Mouse (Mus musculus) hindbrain, postnatal 0 days (tissue): ENCODE data around the gene 5730480H06Rik. TPM values are rescaled to one million over a fixed set of nuclear protein-coding genes. Genes with fewer than 3 reads are reported as not detected.

Source experiments
- ATAC-seq: fragments of 200-750 bp; cut with Nextera tagmentation; 2 replicates; pipeline ENCODE4 v1.8.0; 2017; ENCODE audit warnings: mild to moderate bottlenecking, moderate TSS enrichment, moderate library complexity
- DNase-seq: peaks from one replicate; pipeline ENCODE4 v3.0.0-alpha.2; 2015; ENCODE audit warnings: low spot score
- H3K27ac ChIP-seq: fragments of 300-500 bp; sonication (generic); 2 replicates; pipeline ENCODE4 v1.5.1; 2014; ENCODE audit warnings: mild to moderate bottlenecking
- H3K27me3 ChIP-seq: fragments of 300-500 bp; sonication (generic); 2 replicates; pipeline ENCODE4 v1.6.1; 2014; ENCODE audit warnings: low read length, mixed read lengths; ENCODE audit not compliant: insufficient read depth
- H3K36me3 ChIP-seq: fragments of 300-500 bp; sonication (generic); 2 replicates; pipeline ENCODE4 v1.6.1; 2014; ENCODE audit warnings: low read length, mixed read lengths; ENCODE audit not compliant: insufficient read depth
- H3K4me1 ChIP-seq: fragments of 300-500 bp; sonication (generic); 2 replicates; pipeline ENCODE4 v1.6.1; 2014; ENCODE audit warnings: antibody characterized with exemption, low read length, mixed read lengths; ENCODE audit not compliant: insufficient read depth
- H3K4me2 ChIP-seq: fragments of 300-500 bp; sonication (generic); 2 replicates; pipeline ENCODE4 v1.6.1; 2014; ENCODE audit warnings: low read depth, mild to moderate bottlenecking, low read length, moderate library complexity, mixed read lengths
- H3K4me3 ChIP-seq: fragments of 300-500 bp; sonication (generic); 2 replicates; pipeline ENCODE4 v1.5.1; 2014; ENCODE audit warnings: low read length
- H3K9ac ChIP-seq: fragments of 300-500 bp; sonication (generic); replicated peaks from 2 replicates; pipeline ENCODE4 v1.6.1; 2014; ENCODE audit warnings: mild to moderate bottlenecking, low read length, moderate library complexity, mixed read lengths
- H3K9me3 ChIP-seq: fragments of 300-500 bp; sonication (generic); 2 replicates; pipeline ENCODE4 v1.6.1; 2016; ENCODE audit warnings: low read length, mixed read lengths
- CTCF ChIP-seq: IDR thresholded peaks from 2 replicates; pipeline ENCODE4 v1.5.1; 2016; ENCODE audit warnings: antibody characterized with exemption, control low read depth, low read depth
- WGBS: fragments of 180-500 bp; shearing (Covaris S2); extraction: QIAGEN DNeasy Blood & Tissue Kit; methylation state at CpG from one replicate; pipeline ENCODE4 v1.1.7; 2014; 5-methylcytosine and 5-hydroxymethylcytosine counted together
- polyA plus RNA-seq: library from polyadenylated mRNA; unstranded; fragments of >200 nt; fragmentation: Nextera tagmentation; extraction: Ambion mirVana; gene quantifications from 2 replicates; pipeline ENCODE4 v1.2.1, GENCODE M21; 2015
- total RNA-seq: library from RNA; depleted of rRNA; stranded (reverse); fragments of >200 nt; gene quantifications from 2 replicates; pipeline ENCODE4 v1.2.3, GENCODE M21; 2014

Gene 5730480H06Rik
- total and polyA plus RNA-seq, 2 experiments from 2014 or later, result 8.4 to 15.0 TPM

DNA sequence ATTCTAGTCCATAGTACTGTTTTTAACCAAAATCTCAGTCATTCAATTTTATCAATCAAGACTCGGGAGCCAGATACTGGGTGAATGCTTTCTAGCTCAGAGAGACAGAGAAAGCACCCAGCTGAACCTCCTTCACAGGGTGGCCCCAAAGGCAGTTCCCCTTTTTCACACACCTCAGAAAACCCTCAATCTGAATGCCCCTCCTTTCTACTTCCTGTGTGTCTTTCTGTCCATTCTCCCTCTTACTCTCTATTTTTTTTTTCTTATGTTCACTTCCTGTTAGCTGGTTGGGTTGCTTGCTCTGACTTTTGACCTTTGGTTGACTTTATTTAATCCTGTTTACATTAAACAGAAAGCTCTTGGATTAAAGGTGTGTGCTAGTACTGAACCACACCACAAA, 21.6 kb downstream of the 5730480H06Rik start:
- Histone ChIP-seq H3K9me3 (no peaks in the 10 kb centered on the region), H3K36me3 (no peaks in the 10 kb centered on the region), H3K4me3 (no peak overlapping the region), H3K27me3 (no peaks in the 10 kb centered on the region), H3K4me1 (no peaks in the 10 kb centered on the region), H3K4me2 (no peak overlapping the region), H3K9ac (no peak overlapping the region), H3K27ac (no peak overlapping the region)
- 72% methylated on average over 1 of the region's 1 CpGs for WGBS
- DNase-seq (no peak), ATAC-seq (no peak)
- no peak for TF ChIP-seq CTCF

DNA sequence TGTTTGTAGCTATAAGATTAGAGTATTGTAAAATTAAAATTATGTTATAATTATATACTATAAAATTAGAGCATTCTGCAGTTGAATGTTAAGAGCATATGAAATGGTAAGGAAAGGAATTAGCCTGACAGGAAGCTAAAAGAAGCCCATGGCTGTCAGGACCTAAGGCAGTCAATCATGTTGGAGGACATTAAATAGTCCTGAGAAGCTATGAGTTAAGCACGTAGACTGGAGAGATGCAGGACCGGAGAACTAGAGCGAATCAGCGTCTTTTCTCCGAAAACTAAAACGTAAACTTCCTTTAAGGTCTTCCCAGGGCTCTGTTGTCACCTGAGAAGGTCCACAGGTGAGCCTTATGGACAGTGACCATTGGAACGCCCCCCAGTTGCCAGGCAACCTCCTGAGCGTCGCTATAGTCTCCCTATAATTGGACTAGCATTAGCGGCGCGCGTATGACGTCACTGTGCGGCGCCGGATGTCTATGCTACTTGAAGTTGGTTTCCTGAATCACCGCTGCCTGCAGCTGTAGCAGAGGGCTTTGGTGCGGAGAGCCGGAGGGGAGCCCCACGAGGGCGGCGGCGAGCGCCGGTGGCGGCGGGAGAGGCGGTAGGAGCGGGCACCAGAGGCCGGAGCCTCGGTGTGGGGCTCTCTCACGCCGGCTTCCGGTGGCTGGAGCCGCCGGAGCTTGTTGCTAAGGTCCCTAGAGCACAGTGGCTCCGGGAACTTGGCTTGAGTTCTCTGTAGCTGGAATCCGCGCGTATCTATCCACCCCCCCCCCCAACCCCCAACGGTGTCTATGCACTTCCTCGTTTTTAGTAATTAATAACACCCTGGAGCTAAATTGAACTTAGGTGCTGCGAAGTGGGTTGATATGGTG, 44.4 kb downstream of the 5730480H06Rik start:
- under 1% methylated on average over 38 of the region's 44 CpGs for WGBS
- DNase-seq, result peak; percentile 98
- peak overlapping the region; percentile 59; the same call in 1 of the 2 replicates for H3K27ac ChIP-seq
- H3K4me1 ChIP-seq, result 0 out of 2 replicates have a peak, but pooled peaks cover 6% of the 10 kb centered on the region
- H3K4me2 ChIP-seq, result peak overlapping the region; percentile 73
- peak; percentile 100 for ATAC-seq
- TF ChIP-seq CTCF, result no peak
- H3K4me3 ChIP-seq, result peak overlapping the region; percentile 68
- peak overlapping the region; percentile 61 for H3K9ac ChIP-seq
- H3K36me3 ChIP-seq, result peaks cover 5% of the 10 kb centered on the region; the same call in 1 of the 2 replicates
- no peaks in the 10 kb centered on the region for H3K9me3 ChIP-seq
- no peaks in the 10 kb centered on the region for H3K27me3 ChIP-seq

DNA sequence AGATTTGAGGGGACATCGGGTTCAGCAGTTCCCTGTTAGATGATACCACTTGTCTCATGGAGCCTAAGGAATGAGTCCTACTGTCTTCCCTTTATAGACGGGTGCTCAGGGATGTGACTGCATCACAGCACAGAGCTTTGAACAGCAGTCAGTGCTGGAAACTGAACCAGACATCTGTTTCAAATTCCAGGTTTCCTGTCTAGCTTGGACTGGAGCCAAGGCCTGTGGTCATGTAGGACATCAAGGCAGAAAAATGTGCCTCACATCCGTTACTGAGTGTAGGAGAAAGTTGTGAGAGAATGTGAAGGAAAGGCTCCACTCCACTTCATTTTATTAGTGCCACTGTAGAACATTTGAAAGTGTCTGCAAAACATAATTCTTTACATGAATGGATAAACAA, 74.7 kb downstream of the 5730480H06Rik start:
- no peak for ATAC-seq
- DNase-seq, result peak; percentile 16
- 67% methylated on average over 3 of the region's 3 CpGs for WGBS

DNA sequence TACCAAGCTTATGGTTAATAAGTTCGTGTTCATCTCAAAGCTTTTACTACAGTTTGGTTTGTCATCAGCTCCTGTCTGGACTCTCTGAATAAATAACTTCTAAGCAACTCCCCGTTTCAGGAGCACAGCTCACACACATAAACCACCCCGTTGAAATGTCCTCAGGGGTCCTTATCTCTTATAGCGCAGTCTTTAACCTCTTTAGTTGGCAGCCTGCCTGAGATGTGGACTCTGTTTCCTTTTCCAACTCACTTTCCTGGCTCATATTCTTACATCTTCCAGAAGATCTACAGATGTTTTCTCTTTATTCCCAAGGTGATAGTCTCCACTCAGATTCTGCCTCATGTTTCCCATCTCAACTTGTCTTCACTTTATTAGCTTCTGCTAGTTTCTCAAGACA, 80.5 kb downstream of the 5730480H06Rik start:
- ATAC-seq (no peak), DNase-seq (no peak)
- WGBS, result 78% methylated on average over 4 of the region's 4 CpGs
- no peak overlapping the region for H3K27ac ChIP-seq
- no peak overlapping the region for H3K9ac ChIP-seq
- H3K27me3 ChIP-seq, result no peaks in the 10 kb centered on the region
- H3K9me3 ChIP-seq, result no peaks in the 10 kb centered on the region
- H3K4me2 ChIP-seq, result no peak overlapping the region
- no peak for TF ChIP-seq CTCF
- no peak overlapping the region for H3K4me3 ChIP-seq
- H3K4me1 ChIP-seq, result no peaks in the 10 kb centered on the region
- H3K36me3 ChIP-seq, result no peaks in the 10 kb centered on the region

More for the DNA sequence above, 74.7 kb downstream of the 5730480H06Rik start:
- TF ChIP-seq CTCF, result no peak
- no peaks in the 10 kb centered on the region for H3K27me3 ChIP-seq
- no peaks in the 10 kb centered on the region for H3K9me3 ChIP-seq
- no peaks in the 10 kb centered on the region for H3K36me3 ChIP-seq
- no peak overlapping the region for H3K27ac ChIP-seq
- no peak overlapping the region for H3K4me2 ChIP-seq
- no peaks in the 10 kb centered on the region for H3K4me1 ChIP-seq
- no peak overlapping the region for H3K9ac ChIP-seq
- no peak overlapping the region for H3K4me3 ChIP-seq

DNA sequence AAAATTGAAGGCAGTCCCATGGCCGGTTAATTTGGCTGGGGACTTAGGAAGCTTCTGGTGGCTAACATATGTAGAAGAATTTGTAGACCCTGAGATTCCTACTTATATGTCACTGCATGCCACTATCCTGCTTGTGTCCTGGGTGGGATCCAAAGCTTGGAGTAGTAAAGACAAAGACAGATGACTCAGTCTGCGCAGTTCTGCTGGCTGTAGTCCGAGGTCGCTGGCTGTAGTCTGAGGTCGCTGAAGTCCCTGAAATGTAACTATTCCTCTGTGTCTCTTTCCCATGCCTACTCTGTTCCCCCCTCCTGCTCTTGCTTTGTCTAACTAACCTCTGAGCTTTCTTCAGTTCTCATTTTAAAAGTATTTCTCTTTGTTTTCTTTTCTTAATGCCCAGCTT, 82.6 kb downstream of the 5730480H06Rik start:
- no peak for TF ChIP-seq CTCF
- H3K4me2 ChIP-seq, result no peak overlapping the region
- H3K27ac ChIP-seq, result no peak overlapping the region
- no peak overlapping the region for H3K9ac ChIP-seq
- H3K9me3 ChIP-seq, result no peaks in the 10 kb centered on the region
- DNase-seq (no peak), ATAC-seq (no peak)
- no peaks in the 10 kb centered on the region for H3K4me1 ChIP-seq
- no peak overlapping the region for H3K4me3 ChIP-seq
- H3K27me3 ChIP-seq, result no peaks in the 10 kb centered on the region
- no peaks in the 10 kb centered on the region for H3K36me3 ChIP-seq
- 75% methylated on average over 5 of the region's 5 CpGs for WGBS

DNA sequence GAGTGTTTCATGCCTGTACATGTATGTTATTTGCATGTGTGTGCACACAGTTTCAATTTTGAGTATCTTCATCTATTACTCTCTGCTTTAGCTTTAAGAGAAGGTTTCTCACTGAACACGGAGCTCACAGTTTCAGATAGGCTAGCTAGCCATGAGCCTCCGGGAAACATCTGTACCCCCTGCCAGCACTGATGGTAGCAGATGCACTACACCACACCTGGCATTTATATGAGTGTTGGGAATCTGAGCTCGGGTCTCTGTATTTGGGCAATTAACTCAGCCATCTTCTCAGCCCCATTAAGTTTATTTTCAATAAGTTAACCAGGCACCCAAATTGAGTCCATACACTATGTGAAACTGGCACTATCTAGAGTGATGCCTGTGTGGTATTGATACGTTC, 83.7 kb downstream of the 5730480H06Rik start:
- no peaks in the 10 kb centered on the region for H3K4me1 ChIP-seq
- H3K36me3 ChIP-seq, result no peaks in the 10 kb centered on the region
- 76% methylated on average over 4 of the region's 4 CpGs for WGBS

DNA sequence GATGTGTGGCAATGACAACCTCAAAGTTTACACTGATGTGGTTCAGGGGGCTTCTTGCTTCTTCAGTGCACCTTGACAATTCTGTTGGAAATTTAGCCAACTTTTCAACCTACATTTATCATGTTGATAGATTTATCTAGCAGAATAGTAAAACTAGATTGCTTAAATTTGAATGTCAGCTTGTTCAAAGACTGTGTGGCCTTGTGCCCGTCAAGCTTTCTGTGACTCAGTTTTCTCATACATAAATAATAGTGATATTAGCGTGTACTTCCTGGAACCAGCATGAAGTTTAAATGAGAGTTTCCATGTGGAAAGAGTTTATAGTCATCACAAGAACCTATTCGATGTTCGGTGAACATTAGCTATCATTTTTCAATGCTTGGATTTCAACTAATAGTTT, 84.5 kb downstream of the 5730480H06Rik start:
- H3K9me3 ChIP-seq, result no peaks in the 10 kb centered on the region
- no peaks in the 10 kb centered on the region for H3K4me1 ChIP-seq
- DNase-seq (no peak), ATAC-seq (no peak)
- no peaks in the 10 kb centered on the region for H3K27me3 ChIP-seq
- no peaks in the 10 kb centered on the region for H3K36me3 ChIP-seq
- H3K9ac ChIP-seq, result no peak overlapping the region
- WGBS, result 96% methylated on average over 4 of the region's 4 CpGs
- no peak overlapping the region for H3K27ac ChIP-seq
- TF ChIP-seq CTCF, result no peak
- no peak overlapping the region for H3K4me2 ChIP-seq
- H3K4me3 ChIP-seq, result no peak overlapping the region

More for the DNA sequence above, 83.7 kb downstream of the 5730480H06Rik start:
- ATAC-seq (no peak), DNase-seq (no peak)
- no peak overlapping the region for H3K27ac ChIP-seq
- no peaks in the 10 kb centered on the region for H3K9me3 ChIP-seq
- no peak overlapping the region for H3K9ac ChIP-seq
- TF ChIP-seq CTCF, result no peak
- no peak overlapping the region for H3K4me3 ChIP-seq
- H3K27me3 ChIP-seq, result no peaks in the 10 kb centered on the region
- H3K4me2 ChIP-seq, result no peak overlapping the region
